Mouse (Mus musculus): ENCODE results near the gene Tubd1. TPM values are rescaled to one million over a fixed set of nuclear protein-coding genes. Genes with fewer than 3 reads are reported as not detected.

The Tubd1 gene
- polyA plus RNA-seq, 1 experiment = not detected

GRCm38 (mm10) chr11:86580319-86581113, 35.7 kb downstream of the Tubd1 start:
- Histone ChIP-seq H3K27ac (ENCODE audit: insufficient read depth, low read depth, low read length) (no peak overlapping the region), H3K4me3 (ENCODE audit: insufficient read depth, low read depth, low read length) (no peak overlapping the region), H3K4me1 (ENCODE audit: control insufficient read depth, insufficient read depth, low read length) (peaks cover 4% of the 10 kb centered on the region; the same call in 1 of the 2 replicates)
- 88% methylated on average over 9 of the region's 9 CpGs for WGBS
- TF ChIP-seq CTCF (IDR thresholded peaks at IDR 0.05; ENCODE audit: insufficient read depth, low read depth, low read length) (no peak), POLR2A (IDR thresholded peaks at IDR 0.05; ENCODE audit: insufficient read depth, low read depth, low read length) (no peak)

GRCm38 (mm10) chr11:86581250-86581753, 36.5 kb downstream of the Tubd1 start:
- WGBS = 74% methylated on average over 11 of the region's 11 CpGs
- TF ChIP-seq CTCF (IDR thresholded peaks at IDR 0.05; ENCODE audit: insufficient read depth, low read depth, low read length) = no peak
- TF ChIP-seq POLR2A (IDR thresholded peaks at IDR 0.05; ENCODE audit: insufficient read depth, low read depth, low read length) = no peak
- Histone ChIP-seq H3K4me3 (ENCODE audit: insufficient read depth, low read depth, low read length) (no peak overlapping the region), H3K4me1 (ENCODE audit: control insufficient read depth, insufficient read depth, low read length) (peaks cover 4% of the 10 kb centered on the region; the same call in 1 of the 2 replicates), H3K27ac (ENCODE audit: insufficient read depth, low read depth, low read length) (no peak overlapping the region)

GRCm38 (mm10) chr11:86581943-86582542, 37.3 kb downstream of the Tubd1 start:
- no peak overlapping the region for H3K4me3 ChIP-seq (ENCODE audit: insufficient read depth, low read depth, low read length)
- no peak overlapping the region for H3K27ac ChIP-seq (ENCODE audit: insufficient read depth, low read depth, low read length)
- peaks cover 4% of the 10 kb centered on the region; the same call in 1 of the 2 replicates for H3K4me1 ChIP-seq (ENCODE audit: control insufficient read depth, insufficient read depth, low read length)
- TF ChIP-seq POLR2A (IDR thresholded peaks at IDR 0.05; ENCODE audit: insufficient read depth, low read depth, low read length) (no peak), CTCF (IDR thresholded peaks at IDR 0.05; ENCODE audit: insufficient read depth, low read depth, low read length) (no peak)
- WGBS = 92% methylated on average over 12 of the region's 12 CpGs

- Histone ChIP-seq H3K4me1 (ENCODE audit: control insufficient read depth, insufficient read depth, low read length) (peaks cover 8% of the 10 kb centered on the region; the same call in 1 of the 2 replicates), H3K27ac (ENCODE audit: insufficient read depth, low read depth, low read length) (no peak overlapping the region), H3K4me3 (ENCODE audit: insufficient read depth, low read depth, low read length) (no peak overlapping the region)
- no peak for TF ChIP-seq POLR2A (IDR thresholded peaks at IDR 0.05; ENCODE audit: insufficient read depth, low read depth, low read length)
- no peak for TF ChIP-seq CTCF (IDR thresholded peaks at IDR 0.05; ENCODE audit: insufficient read depth, low read depth, low read length)
- WGBS = 92% methylated on average over 7 of the region's 7 CpGs
These were observed 37.9 kb downstream of the Tubd1 start for GRCm38 (mm10) chr11:86582543-86583260.

GRCm38 (mm10) chr11:86583313-86583825, 38.6 kb downstream of the Tubd1 start:
- H3K4me3 ChIP-seq (ENCODE audit: insufficient read depth, low read depth, low read length) = no peak overlapping the region
- no peak overlapping the region for H3K27ac ChIP-seq (ENCODE audit: insufficient read depth, low read depth, low read length)
- H3K4me1 ChIP-seq (ENCODE audit: control insufficient read depth, insufficient read depth, low read length) = peaks cover 10% of the 10 kb centered on the region; the same call in 1 of the 2 replicates
- WGBS = 92% methylated on average over 3 of the region's 3 CpGs
- TF ChIP-seq CTCF (IDR thresholded peaks at IDR 0.05; ENCODE audit: insufficient read depth, low read depth, low read length) = no peak
- no peak for TF ChIP-seq POLR2A (IDR thresholded peaks at IDR 0.05; ENCODE audit: insufficient read depth, low read depth, low read length)

GRCm38 (mm10) chr11:86583990-86584897, 39.5 kb downstream of the Tubd1 start:
- 87% methylated on average over 14 of the region's 14 CpGs for WGBS
- Histone ChIP-seq H3K4me3 (ENCODE audit: insufficient read depth, low read depth, low read length) (no peak overlapping the region), H3K27ac (ENCODE audit: insufficient read depth, low read depth, low read length) (no peak overlapping the region), H3K4me1 (ENCODE audit: control insufficient read depth, insufficient read depth, low read length) (peaks cover 6% of the 10 kb centered on the region; the same call in 1 of the 2 replicates)
- no peak for TF ChIP-seq CTCF (IDR thresholded peaks at IDR 0.05; ENCODE audit: insufficient read depth, low read depth, low read length)
- TF ChIP-seq POLR2A (IDR thresholded peaks at IDR 0.05; ENCODE audit: insufficient read depth, low read depth, low read length) = no peak

- no peak for TF ChIP-seq CTCF (IDR thresholded peaks at IDR 0.05; ENCODE audit: insufficient read depth, low read depth, low read length)
- no peak for TF ChIP-seq POLR2A (IDR thresholded peaks at IDR 0.05; ENCODE audit: insufficient read depth, low read depth, low read length)
- WGBS = 67% methylated on average over 7 of the region's 7 CpGs
- Histone ChIP-seq H3K4me3 (ENCODE audit: insufficient read depth, low read depth, low read length) (no peak overlapping the region), H3K27ac (ENCODE audit: insufficient read depth, low read depth, low read length) (no peak overlapping the region; the same call in 1 of the 2 replicates), H3K4me1 (ENCODE audit: control insufficient read depth, insufficient read depth, low read length) (peaks cover 7% of the 10 kb centered on the region; the same call in 1 of the 2 replicates)
These were observed 40.3 kb downstream of the Tubd1 start for GRCm38 (mm10) chr11:86584898-86585597.
